Mouse (Mus musculus): Measurements from ENCODE around the gene Srp68.

The Srp68 gene

DNA sequence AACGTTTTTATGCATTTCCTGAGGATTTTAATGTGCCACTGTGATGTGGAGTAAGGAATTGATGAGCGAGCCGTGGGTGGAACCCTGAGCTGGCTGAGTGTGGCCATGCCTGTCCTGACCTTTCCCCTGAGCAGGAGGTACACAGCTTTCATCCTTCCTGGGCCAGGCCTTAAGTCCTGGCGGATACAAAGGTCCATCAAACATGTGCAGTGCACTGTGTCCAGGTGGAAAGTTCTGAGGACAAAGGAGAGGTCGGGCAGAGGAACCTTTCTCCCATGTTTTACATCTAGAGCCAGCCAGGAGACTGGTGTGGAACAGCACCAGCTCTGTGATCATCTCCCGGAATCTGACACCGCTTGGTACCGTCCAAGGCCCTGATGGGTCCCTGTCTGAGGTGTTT lies 64.8 kb downstream of the Srp68 start:
- DNase-seq (ENCODE audit: low read depth, low spot score): no peak

GRCm38 (mm10) chr11:116208660-116209059 lies 65.4 kb downstream of the Srp68 start:
- no peak for DNase-seq (ENCODE audit: low read depth, low spot score)

GRCm38 (mm10) chr11:116206678-116207077 lies 67.3 kb downstream of the Srp68 start:
- DNase-seq (ENCODE audit: low read depth, low spot score): no peak

GRCm38 (mm10) chr11:116203150-116203549 lies 70.9 kb downstream of the Srp68 start:
- no peak for DNase-seq (ENCODE audit: low read depth, low spot score)

GRCm38 (mm10) chr11:116201151-116201550 lies 72.9 kb downstream of the Srp68 start:
- no peak for DNase-seq (ENCODE audit: low read depth, low spot score)

GRCm38 (mm10) chr11:116198639-116199531 lies 75.1 kb downstream of the Srp68 start, which contains the start of the genes Ten1 and Acox1:
Gene Ten1 (plus strand): TSS chr11:116198855.
Gene Acox1 (minus strand): TSS chr11:116199045.
- DNase-seq (ENCODE audit: low read depth, low spot score): peak; percentile 96

DNA sequence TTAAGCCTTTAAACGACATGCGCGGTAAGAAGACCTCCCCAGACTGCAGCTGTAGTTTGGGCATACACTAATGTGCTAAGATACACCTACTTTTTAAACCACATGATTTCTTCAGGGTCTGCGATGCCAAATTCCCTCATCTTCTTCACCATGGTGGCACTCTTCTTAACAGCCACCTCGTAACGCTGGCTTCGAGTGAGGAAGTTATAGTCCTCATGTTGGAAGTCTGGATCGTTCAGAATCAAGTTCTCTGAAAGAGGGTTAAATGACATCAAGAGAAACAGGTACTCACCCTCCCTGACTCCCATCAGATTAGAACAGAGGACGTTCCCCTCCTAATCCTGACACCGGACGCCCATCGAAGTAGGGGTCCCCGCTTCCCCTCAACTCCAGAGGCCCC lies 75.9 kb downstream of the Srp68 start:
- no peak for DNase-seq (ENCODE audit: low read depth, low spot score)

DNA sequence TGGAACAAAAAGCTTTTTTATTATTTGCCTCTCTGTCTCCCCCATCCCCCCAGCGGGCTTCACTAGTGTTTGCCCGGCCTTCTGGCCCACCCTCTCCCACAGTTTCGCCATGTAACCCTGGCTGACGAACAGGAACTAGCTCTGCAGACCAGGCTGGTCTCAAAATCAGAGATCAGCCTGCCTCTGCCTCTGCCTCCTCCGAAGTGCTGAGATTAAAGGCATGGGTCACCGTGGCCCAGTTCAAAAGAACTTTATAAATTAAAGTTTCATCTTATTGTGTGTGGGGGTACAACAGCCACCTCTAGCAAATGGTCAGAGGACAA lies 76.5 kb downstream of the Srp68 start:
- no peak for DNase-seq (ENCODE audit: low read depth, low spot score)

- DNase-seq (ENCODE audit: low read depth, low spot score): no peak
These were observed 77.0 kb downstream of the Srp68 start for GRCm38 (mm10) chr11:116196866-116197583.

GRCm38 (mm10) chr11:116196336-116196735 lies 77.7 kb downstream of the Srp68 start:
- no peak for DNase-seq (ENCODE audit: low read depth, low spot score)

- peak; percentile 27 for DNase-seq (ENCODE audit: low read depth, low spot score)
These were observed 78.8 kb downstream of the Srp68 start for GRCm38 (mm10) chr11:116195252-116195651.
